Mouse (Mus musculus): ENCODE data around the gene Fam205a1. TPM values are rescaled to one million over a fixed set of nuclear protein-coding genes. Genes with fewer than 3 reads are reported as not detected.
"Not testable (repeated sequence)": the region's sequence is repeated elsewhere in the genome, so short reads cannot be mapped to it uniquely, and the experiment has no call there.

Fam205a1 gene
- polyA plus RNA-seq, 1 experiment from 2014 or later = not detected

GRCm38 (mm10) chr4:42874134-42874533, 20.4 kb upstream of the Fam205a1 start, which contains the start of gene Fam205c:
Fam205c (minus strand) TSS chr4:42874234.
- no peak for ATAC-seq (replicated peaks)

GRCm38 (mm10) chr4:42872746-42873435, 19.2 kb upstream of the Fam205a1 start:
- no peak overlapping the region for H3K4me3 ChIP-seq
- no peak for ATAC-seq (replicated peaks)
- no peak overlapping the region for H3K4me2 ChIP-seq
- H3K36me3 ChIP-seq (replicated peaks) = no peaks in the 10 kb centered on the region
- H3K27me3 ChIP-seq (replicated peaks) = no peaks in the 10 kb centered on the region
- no peak overlapping the region for H3K27ac ChIP-seq
- H3K9me3 ChIP-seq = no peaks in the 10 kb centered on the region
- H3K9ac ChIP-seq = no peak overlapping the region
- 86% methylated on average over 16 of the region's 16 CpGs for WGBS
- no peaks in the 10 kb centered on the region for H3K4me1 ChIP-seq

More at GRCm38 (mm10) chr4:42874134-42874533, 20.4 kb upstream of the Fam205a1 start, which contains the start of gene Fam205c:
- Histone ChIP-seq H3K4me3 (no peak within 1 kb of the TSS), H3K27ac (no peak within 1 kb of the TSS), H3K27me3 (replicated peaks) (no peaks in the 10 kb centered on the region), H3K4me1 (no peaks in the 10 kb centered on the region), H3K4me2 (no peak within 1 kb of the TSS), H3K36me3 (replicated peaks) (no peaks in the 10 kb centered on the region), H3K9me3 (no peaks in the 10 kb centered on the region), H3K9ac (no peak within 1 kb of the TSS)
- 84% methylated on average over 7 of the region's 7 CpGs for WGBS

- H3K9ac ChIP-seq = no peak overlapping the region
- ATAC-seq (replicated peaks) = no peak
- no peaks in the 10 kb centered on the region for H3K4me1 ChIP-seq
- no peak overlapping the region for H3K27ac ChIP-seq
- H3K36me3 ChIP-seq (replicated peaks) = no peaks in the 10 kb centered on the region
- no peaks in the 10 kb centered on the region for H3K27me3 ChIP-seq (replicated peaks)
- no peak overlapping the region for H3K4me3 ChIP-seq
- H3K9me3 ChIP-seq = no peaks in the 10 kb centered on the region
- no peak overlapping the region for H3K4me2 ChIP-seq
- 90% methylated on average over 7 of the region's 7 CpGs for WGBS
These were observed 18.5 kb upstream of the Fam205a1 start for GRCm38 (mm10) chr4:42872151-42872550.

GRCm38 (mm10) chr4:42870748-42871147, 17.1 kb upstream of the Fam205a1 start:
- ATAC-seq (replicated peaks) = no peak
- Histone ChIP-seq H3K4me1 (no peaks in the 10 kb centered on the region), H3K4me2 (no peak overlapping the region), H3K27me3 (replicated peaks) (no peaks in the 10 kb centered on the region), H3K9ac (no peak overlapping the region), H3K27ac (no peak overlapping the region), H3K36me3 (replicated peaks) (no peaks in the 10 kb centered on the region), H3K9me3 (no peaks in the 10 kb centered on the region), H3K4me3 (no peak overlapping the region)
- WGBS = 81% methylated on average over 5 of the region's 5 CpGs

GRCm38 (mm10) chr4:42868193-42868592, 14.5 kb upstream of the Fam205a1 start:
- WGBS = 89% methylated on average over 5 of the region's 5 CpGs
- no peak overlapping the region for H3K9ac ChIP-seq

GRCm38 (mm10) chr4:42867390-42867789, 13.7 kb upstream of the Fam205a1 start:
- Histone ChIP-seq H3K4me3 (no peak overlapping the region), H3K4me1 (no peaks in the 10 kb centered on the region), H3K27me3 (replicated peaks) (no peaks in the 10 kb centered on the region), H3K9ac (no peak overlapping the region), H3K27ac (no peak overlapping the region), H3K36me3 (replicated peaks) (no peaks in the 10 kb centered on the region), H3K9me3 (no peaks in the 10 kb centered on the region), H3K4me2 (no peak overlapping the region)
- ATAC-seq (replicated peaks) = no peak
- 88% methylated on average over 3 of the region's 3 CpGs for WGBS

More at GRCm38 (mm10) chr4:42868193-42868592, 14.5 kb upstream of the Fam205a1 start:
- Histone ChIP-seq H3K4me3 (no peak overlapping the region), H3K9me3 (no peaks in the 10 kb centered on the region), H3K4me1 (no peaks in the 10 kb centered on the region), H3K27me3 (replicated peaks) (no peaks in the 10 kb centered on the region), H3K4me2 (no peak overlapping the region), H3K36me3 (replicated peaks) (no peaks in the 10 kb centered on the region), H3K27ac (no peak overlapping the region)
- no peak for ATAC-seq (replicated peaks)

GRCm38 (mm10) chr4:42863487-42863886, 9.8 kb upstream of the Fam205a1 start:
- H3K4me1 ChIP-seq; H3K36me3 ChIP-seq (replicated peaks); H3K27ac ChIP-seq; H3K9ac ChIP-seq; H3K4me2 ChIP-seq; H3K9me3 ChIP-seq; ATAC-seq (replicated peaks); H3K27me3 ChIP-seq (replicated peaks); H3K4me3 ChIP-seq: not testable (repeated sequence)
- 82% methylated on average over 5 of the region's 5 CpGs for WGBS

GRCm38 (mm10) chr4:42860483-42860882, 6.8 kb upstream of the Fam205a1 start:
- H3K9me3 ChIP-seq; H3K4me2 ChIP-seq; H3K4me1 ChIP-seq; H3K9ac ChIP-seq; H3K27ac ChIP-seq; H3K36me3 ChIP-seq (replicated peaks); H3K27me3 ChIP-seq (replicated peaks); H3K4me3 ChIP-seq; ATAC-seq (replicated peaks): not testable (repeated sequence)
- WGBS = 82% methylated on average over 9 of the region's 9 CpGs

- H3K27me3 ChIP-seq (replicated peaks); H3K9me3 ChIP-seq; ATAC-seq (replicated peaks); H3K9ac ChIP-seq; H3K27ac ChIP-seq; H3K4me3 ChIP-seq; H3K4me1 ChIP-seq; H3K36me3 ChIP-seq (replicated peaks); H3K4me2 ChIP-seq: not testable (repeated sequence)
- 91% methylated on average over 1 of the region's 1 CpGs for WGBS
These were observed 3.0 kb upstream of the Fam205a1 start, which contains the start of gene Gm12394 for GRCm38 (mm10) chr4:42856671-42857070. Gm12394 (minus strand) TSS chr4:42856771.

Other genes starting within 250 kb of the Fam205a1 start
- not detected in 2 replicates for gene Gm10591, start 241.7 kb downstream of the Fam205a1 start, polyA plus RNA-seq (2015; fragmentation: Nextera tagmentation; extraction: Ambion mirVana)
- gene Gm2564, start 224.2 kb downstream of the Fam205a1 start, polyA plus RNA-seq (2015; fragmentation: Nextera tagmentation; extraction: Ambion mirVana) = 0.34 and 0.41 TPM in 2 replicates
- gene Ccl27b, start 198.6 kb downstream of the Fam205a1 start, polyA plus RNA-seq (2015; fragmentation: Nextera tagmentation; extraction: Ambion mirVana) = 0.66 TPM in 1 of 2 replicates, not detected in the other
- gene Il11ra2, start 192.0 kb downstream of the Fam205a1 start, polyA plus RNA-seq (2015; fragmentation: Nextera tagmentation; extraction: Ambion mirVana) = not detected in 2 replicates
- gene 4930578G10Rik, start 118.3 kb downstream of the Fam205a1 start, polyA plus RNA-seq (2015; fragmentation: Nextera tagmentation; extraction: Ambion mirVana) = 0.61 TPM in 1 of 2 replicates, not detected in the other
- not detected in 2 replicates for gene Ccl19, start 97.3 kb downstream of the Fam205a1 start, polyA plus RNA-seq (2015; fragmentation: Nextera tagmentation; extraction: Ambion mirVana)
- gene Ccl21a, start 79.9 kb downstream of the Fam205a1 start, polyA plus RNA-seq (2015; fragmentation: Nextera tagmentation; extraction: Ambion mirVana) = 1.0 and 1.2 TPM in 2 replicates
- 0.51 and 0.61 TPM in 2 replicates for gene Gm12394, start 2.9 kb upstream of the Fam205a1 start, polyA plus RNA-seq (2015; fragmentation: Nextera tagmentation; extraction: Ambion mirVana)
- gene Fam205c, start 20.3 kb upstream of the Fam205a1 start, polyA plus RNA-seq (2015; fragmentation: Nextera tagmentation; extraction: Ambion mirVana) = 1.9 and 2.1 TPM in 2 replicates
- gene Phf24, start 62.8 kb upstream of the Fam205a1 start, polyA plus RNA-seq (2015; fragmentation: Nextera tagmentation; extraction: Ambion mirVana) = 40.5 and 41.2 TPM in 2 replicates
- 51.5 and 53.0 TPM in 2 replicates for gene Dnajb5, start 95.9 kb upstream of the Fam205a1 start, polyA plus RNA-seq (2015; fragmentation: Nextera tagmentation; extraction: Ambion mirVana)
- 0.29 and 0.50 TPM in 2 replicates for gene 1700022I11Rik, start 115.7 kb upstream of the Fam205a1 start, polyA plus RNA-seq (2015; fragmentation: Nextera tagmentation; extraction: Ambion mirVana)
- gene Vcp, start 146.6 kb upstream of the Fam205a1 start, polyA plus RNA-seq (2015; fragmentation: Nextera tagmentation; extraction: Ambion mirVana) = 485 and 501 TPM in 2 replicates
- 22.8 and 29.5 TPM in 2 replicates for gene Fancg, start 156.6 kb upstream of the Fam205a1 start, polyA plus RNA-seq (2015; fragmentation: Nextera tagmentation; extraction: Ambion mirVana)
- 29.1 and 34.0 TPM in 2 replicates for gene Pigo, start 171.9 kb upstream of the Fam205a1 start, polyA plus RNA-seq (2015; fragmentation: Nextera tagmentation; extraction: Ambion mirVana)
- gene Stoml2, start 177.8 kb upstream of the Fam205a1 start, polyA plus RNA-seq (2015; fragmentation: Nextera tagmentation; extraction: Ambion mirVana) = 218 and 235 TPM in 2 replicates
- 52.0 and 55.3 TPM in 2 replicates for gene Fam214b, start 192.3 kb upstream of the Fam205a1 start, polyA plus RNA-seq (2015; fragmentation: Nextera tagmentation; extraction: Ambion mirVana)
- 20.1 and 21.2 TPM in 2 replicates for gene Unc13b, start 205.1 kb upstream of the Fam205a1 start, polyA plus RNA-seq (2015; fragmentation: Nextera tagmentation; extraction: Ambion mirVana)